Mouse (Mus musculus) small intestine, adult 2 months (tissue): ENCODE results near the gene Tbc1d25.

Experiments
- CTCF ChIP-seq: fragments of 200-500 bp; IDR thresholded peaks from 2 replicates; pipeline ENCODE4 v1.5.1; 2012; ENCODE audit warnings: low read depth, mild to moderate bottlenecking, control low read depth, inconsistent platforms, low read length, moderate library complexity, mixed read lengths; ENCODE audit not compliant: insufficient replicate concordance, insufficient read length; ENCODE audit errors: extremely low read depth
- POLR2A ChIP-seq: fragments of 200-500 bp; IDR thresholded peaks from 2 replicates; pipeline ENCODE4 v1.6.1; 2012; ENCODE audit warnings: low read depth, mild to moderate bottlenecking, control low read depth, inconsistent platforms, low read length, moderate library complexity

DNA sequence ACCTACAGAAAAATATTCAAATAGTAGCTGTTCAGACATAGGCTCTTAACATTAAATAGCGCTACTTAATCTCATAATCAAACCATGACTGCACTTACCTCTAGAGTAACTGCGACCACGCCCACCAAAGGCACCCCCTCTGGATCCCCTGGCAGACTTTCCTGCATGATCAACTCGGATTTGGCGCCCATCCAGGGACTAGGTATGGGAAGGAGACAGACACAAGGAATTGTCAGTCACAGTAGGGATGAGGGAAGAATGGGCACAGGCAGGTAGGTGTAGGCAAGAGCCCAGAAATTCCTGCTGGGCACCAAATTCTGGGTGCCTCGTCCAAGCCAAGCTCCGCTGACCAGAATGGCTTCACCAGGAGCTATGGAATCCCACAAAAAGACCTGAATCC, 32.2 kb downstream of the Tbc1d25 start:
- TF ChIP-seq POLR2A (no peak), CTCF (no peak)
